Mouse (Mus musculus) intestine, postnatal 0 days (tissue): ENCODE results near the gene Slc30a10. TPM values are rescaled to one million over a fixed set of nuclear protein-coding genes. Genes with fewer than 3 reads are reported as not detected.
A peak's percentile ranks its signal among the peaks of the same experiment; 100 is the strongest.

ENCODE experiments used
- ATAC-seq: fragments of 200-750 bp; cut with Nextera tagmentation; 2 replicates; pipeline ENCODE4 v1.8.0; 2017; ENCODE audit warnings: mild to moderate bottlenecking, moderate TSS enrichment, moderate library complexity
- H3K27ac ChIP-seq: fragments of 300-500 bp; sonication (generic); 2 replicates; pipeline ENCODE4 v1.5.1; 2014; ENCODE audit warnings: mild to moderate bottlenecking, low read depth, low read length, moderate library complexity
- H3K27me3 ChIP-seq: fragments of 300-500 bp; sonication (generic); replicated peaks from 2 replicates; pipeline ENCODE4 v1.6.1; 2014; ENCODE audit warnings: low read length, mixed read lengths; ENCODE audit not compliant: control insufficient read depth, insufficient read depth
- H3K36me3 ChIP-seq: fragments of 300-500 bp; sonication (generic); 2 replicates; pipeline ENCODE4 v1.6.1; 2014; ENCODE audit warnings: mild to moderate bottlenecking, moderate library complexity; ENCODE audit not compliant: control insufficient read depth, insufficient read depth
- H3K4me1 ChIP-seq: fragments of 300-500 bp; sonication (generic); replicated peaks from 2 replicates; pipeline ENCODE4 v1.6.1; 2014; ENCODE audit warnings: antibody characterized with exemption, low read length, mixed read lengths; ENCODE audit not compliant: control insufficient read depth, insufficient read depth
- H3K4me2 ChIP-seq: fragments of 300-500 bp; sonication (generic); replicated peaks from 2 replicates; pipeline ENCODE4 v1.6.1; 2014; ENCODE audit warnings: low read depth, mild to moderate bottlenecking, moderate library complexity
- H3K4me3 ChIP-seq: fragments of 300-500 bp; sonication (generic); 2 replicates; pipeline ENCODE4 v1.5.1; 2014; ENCODE audit warnings: low read depth, low read length
- H3K9ac ChIP-seq: fragments of 300-500 bp; sonication (generic); 2 replicates; pipeline ENCODE4 v1.6.1; 2014; ENCODE audit warnings: mild to moderate bottlenecking, low read depth, low read length
- H3K9me3 ChIP-seq: fragments of 300-500 bp; sonication (generic); 2 replicates; pipeline ENCODE4 v1.6.1; 2016; ENCODE audit warnings: mixed run types; ENCODE audit not compliant: control insufficient read depth
- CTCF ChIP-seq: sonication (generic); IDR thresholded peaks from 2 replicates; pipeline ENCODE4 v1.5.1; 2016; ENCODE audit warnings: low read depth, mild to moderate bottlenecking, control low read depth, antibody characterized with exemption, moderate library complexity
- WGBS: fragments of 180-500 bp; shearing (Covaris S2); extraction: QIAGEN DNeasy Blood & Tissue Kit; methylation state at CpG from one replicate; pipeline ENCODE4 v1.1.7; 2014; 5-methylcytosine and 5-hydroxymethylcytosine counted together
- polyA plus RNA-seq: library from polyadenylated mRNA; unstranded; fragments of >200 nt; fragmentation: Nextera tagmentation; extraction: Ambion mirVana; gene quantifications from 2 replicates; pipeline ENCODE4 v1.2.1, GENCODE M21; 2015

Gene Slc30a10
- polyA plus RNA-seq, 1 experiment from 2014 or later: 8.5 TPM

GRCm38 (mm10) chr1:185501801-185502340, 47.2 kb downstream of the Slc30a10 start:
- ATAC-seq: no peak; the same call in 1 of the 2 replicates
- no peak overlapping the region for H3K4me2 ChIP-seq
- H3K9ac ChIP-seq: no peak overlapping the region
- no peaks in the 10 kb centered on the region for H3K4me1 ChIP-seq
- no peak overlapping the region for H3K27ac ChIP-seq
- H3K27me3 ChIP-seq: no peaks in the 10 kb centered on the region
- no peak overlapping the region for H3K4me3 ChIP-seq
- 40% methylated on average over 10 of the region's 10 CpGs for WGBS
- peak; percentile 85 for TF ChIP-seq CTCF
- no peaks in the 10 kb centered on the region for H3K9me3 ChIP-seq
- H3K36me3 ChIP-seq: no peaks in the 10 kb centered on the region

GRCm38 (mm10) chr1:185502550-185502949, 47.9 kb downstream of the Slc30a10 start:
- H3K4me3 ChIP-seq: no peak overlapping the region
- no peak overlapping the region for H3K4me2 ChIP-seq
- no peak overlapping the region for H3K9ac ChIP-seq
- H3K36me3 ChIP-seq: no peaks in the 10 kb centered on the region
- no peak overlapping the region for H3K27ac ChIP-seq
- peak; percentile 96 for ATAC-seq
- H3K9me3 ChIP-seq: no peaks in the 10 kb centered on the region
- 22% methylated on average over 6 of the region's 6 CpGs for WGBS
- no peaks in the 10 kb centered on the region for H3K4me1 ChIP-seq
- no peak for TF ChIP-seq CTCF
- H3K27me3 ChIP-seq: no peaks in the 10 kb centered on the region

- WGBS: 25% methylated on average over 3 of the region's 3 CpGs
- H3K36me3 ChIP-seq: no peaks in the 10 kb centered on the region
These were observed 54.4 kb downstream of the Slc30a10 start for GRCm38 (mm10) chr1:185509042-185509441.

GRCm38 (mm10) chr1:185511306-185511705, 56.7 kb downstream of the Slc30a10 start:
- Histone ChIP-seq H3K27ac (no peak overlapping the region), H3K4me2 (no peak overlapping the region), H3K9me3 (no peaks in the 10 kb centered on the region), H3K9ac (no peak overlapping the region), H3K27me3 (no peaks in the 10 kb centered on the region), H3K36me3 (no peaks in the 10 kb centered on the region), H3K4me1 (no peaks in the 10 kb centered on the region), H3K4me3 (no peak overlapping the region)
- no peak for TF ChIP-seq CTCF
- 96% methylated on average over 5 of the region's 5 CpGs for WGBS
- ATAC-seq: no peak

More at GRCm38 (mm10) chr1:185509042-185509441, 54.4 kb downstream of the Slc30a10 start:
- peak; percentile 92 for ATAC-seq
- Histone ChIP-seq H3K9me3 (no peaks in the 10 kb centered on the region), H3K4me1 (no peaks in the 10 kb centered on the region), H3K27me3 (no peaks in the 10 kb centered on the region), H3K4me3 (no peak overlapping the region), H3K9ac (no peak overlapping the region), H3K27ac (peak overlapping the region; percentile 50; the same call in 1 of the 2 replicates), H3K4me2 (no peak overlapping the region)
- TF ChIP-seq CTCF: no peak

- Histone ChIP-seq H3K4me3 (no peak overlapping the region), H3K9ac (no peak overlapping the region), H3K4me2 (peak overlapping the region; percentile 35), H3K36me3 (no peaks in the 10 kb centered on the region), H3K9me3 (no peaks in the 10 kb centered on the region), H3K4me1 (no peaks in the 10 kb centered on the region), H3K27me3 (no peaks in the 10 kb centered on the region), H3K27ac (peak overlapping the region; percentile 77)
- no peak for TF ChIP-seq CTCF
- peak; percentile 92 for ATAC-seq
- 30% methylated on average over 13 of the region's 14 CpGs for WGBS
These were observed 60.9 kb downstream of the Slc30a10 start for GRCm38 (mm10) chr1:185515526-185515979.

- H3K9ac ChIP-seq: no peak overlapping the region
- no peak for ATAC-seq
- no peaks in the 10 kb centered on the region for H3K36me3 ChIP-seq
- no peaks in the 10 kb centered on the region for H3K27me3 ChIP-seq
- H3K9me3 ChIP-seq: no peaks in the 10 kb centered on the region
- H3K27ac ChIP-seq: no peak overlapping the region; the same call in 1 of the 2 replicates
- H3K4me3 ChIP-seq: no peak overlapping the region
- H3K4me2 ChIP-seq: 0 out of 2 replicates have a peak overlapping the region, but pooled peaks have one; percentile 35
- H3K4me1 ChIP-seq: no peaks in the 10 kb centered on the region
- no peak for TF ChIP-seq CTCF
- 39% methylated on average over 10 of the region's 10 CpGs for WGBS
These were observed 61.4 kb downstream of the Slc30a10 start for GRCm38 (mm10) chr1:185516041-185516440.
